Mouse (Mus musculus): ENCODE data around the gene Gm29776.
A peak's percentile ranks its signal among the peaks of the same experiment; 100 is the strongest.

Gm29776 gene

GRCm38 (mm10) chr14:54698733-54699132 lies at the start of gene Gm29776:
Gene Gm29776, minus strand, starts transcription at chr14:54698833.
- no peak for DNase-seq

GRCm38 (mm10) chr14:54746038-54746437 lies 47.4 kb upstream of the Gm29776 start:
- no peak for DNase-seq

- no peak for DNase-seq
These were observed 45.8 kb upstream of the Gm29776 start for GRCm38 (mm10) chr14:54744473-54744872.

- no peak for DNase-seq
These were observed 43.7 kb upstream of the Gm29776 start for GRCm38 (mm10) chr14:54742375-54742774.

- DNase-seq: no peak
These were observed 43.1 kb upstream of the Gm29776 start for GRCm38 (mm10) chr14:54741721-54742120.

GRCm38 (mm10) chr14:54737634-54738033 lies 39.0 kb upstream of the Gm29776 start:
- peak; percentile 44 to 52 for DNase-seq

DNA sequence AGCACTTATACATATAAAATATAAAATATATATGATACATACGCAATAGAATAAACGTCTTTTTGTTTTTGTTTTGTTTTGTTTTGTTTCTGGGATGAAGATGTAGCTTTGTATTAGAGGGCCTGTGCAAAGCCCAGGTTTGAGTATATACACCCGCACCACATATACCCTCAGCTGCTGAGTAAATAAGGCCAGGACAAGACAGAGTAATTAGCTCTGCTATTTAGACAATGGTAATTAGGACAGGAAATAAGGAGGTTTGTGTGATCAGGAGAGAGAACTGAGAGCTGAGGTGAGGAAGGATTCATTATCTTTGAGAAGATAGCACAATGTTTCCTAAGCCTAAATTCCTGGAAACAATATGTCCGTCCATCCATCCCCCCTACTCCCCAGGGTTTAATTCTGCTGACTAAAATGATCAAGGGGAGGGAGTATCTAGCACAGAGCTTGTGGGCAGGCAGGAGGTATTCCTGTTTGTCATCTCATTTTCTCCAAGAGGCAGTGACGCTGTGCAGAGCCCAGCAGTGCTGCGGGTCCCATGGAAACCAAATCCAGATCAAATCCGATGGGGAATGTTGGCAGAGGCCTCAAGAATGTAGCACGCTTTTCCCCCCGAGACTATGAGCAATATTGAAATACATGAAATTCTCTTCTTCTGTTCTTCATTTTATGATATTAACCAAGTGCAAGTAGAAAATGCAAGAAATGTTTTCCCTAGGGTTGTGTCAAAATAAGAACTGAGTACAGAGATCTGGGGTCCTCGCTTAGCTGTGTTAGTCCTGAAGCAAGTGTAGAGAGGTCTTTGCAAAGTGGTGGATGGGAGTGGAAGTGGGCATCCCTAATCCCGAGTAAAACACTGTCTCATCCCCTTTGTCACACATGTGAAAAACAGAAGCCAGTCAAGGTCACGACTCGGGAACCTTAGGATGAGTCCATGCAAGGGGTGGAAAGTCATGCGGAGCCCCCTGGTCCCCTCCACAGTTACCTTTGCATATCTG lies 38.2 kb upstream of the Gm29776 start:
- DNase-seq: no peak

DNA sequence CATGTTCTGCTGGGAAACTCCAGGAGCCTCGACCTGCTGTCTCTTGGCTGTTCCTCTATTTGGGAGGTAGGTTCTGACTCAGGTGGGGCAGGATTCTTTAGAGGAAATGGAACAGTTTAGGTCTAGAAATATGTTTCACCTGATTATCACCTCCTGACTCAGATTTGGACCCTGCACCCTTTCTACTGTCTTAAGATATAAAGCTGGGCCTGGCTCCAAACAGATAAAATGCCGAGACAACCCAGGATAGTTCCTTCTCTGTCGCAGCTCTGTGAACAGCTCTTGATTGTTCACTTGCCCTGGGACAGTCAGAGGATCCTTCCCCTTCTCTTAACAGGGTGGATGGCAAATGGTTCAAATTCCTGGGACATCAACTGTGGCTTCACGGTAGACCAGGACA lies 36.6 kb upstream of the Gm29776 start:
- no peak for DNase-seq

GRCm38 (mm10) chr14:54734004-54734403 lies 35.4 kb upstream of the Gm29776 start:
- no peak for DNase-seq

DNA sequence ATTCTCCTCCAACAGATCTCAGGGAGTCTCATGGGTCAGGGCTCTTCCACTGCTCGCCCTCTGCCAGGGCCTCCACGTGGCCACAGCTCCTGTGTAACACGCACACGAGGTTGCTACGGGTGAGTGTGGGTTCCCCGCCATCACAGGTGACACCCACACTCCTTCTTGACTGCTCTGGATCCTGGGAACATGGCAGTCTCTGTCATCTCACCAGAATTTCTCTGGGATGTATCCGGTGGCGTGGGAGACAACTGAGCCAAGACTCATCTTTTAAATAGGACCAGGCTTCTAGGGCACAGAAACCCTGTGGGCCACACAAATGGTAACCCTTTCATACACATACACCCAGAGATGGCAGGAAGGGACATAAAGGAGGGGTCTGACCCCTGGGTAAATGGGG lies 33.6 kb upstream of the Gm29776 start:
- no peak for DNase-seq

GRCm38 (mm10) chr14:54730305-54730704 lies 31.7 kb upstream of the Gm29776 start:
- peak; percentile 61 to 65 for DNase-seq

- peak; percentile 39 to 42 for DNase-seq
These were observed 30.4 kb upstream of the Gm29776 start for GRCm38 (mm10) chr14:54728823-54729653.

DNA sequence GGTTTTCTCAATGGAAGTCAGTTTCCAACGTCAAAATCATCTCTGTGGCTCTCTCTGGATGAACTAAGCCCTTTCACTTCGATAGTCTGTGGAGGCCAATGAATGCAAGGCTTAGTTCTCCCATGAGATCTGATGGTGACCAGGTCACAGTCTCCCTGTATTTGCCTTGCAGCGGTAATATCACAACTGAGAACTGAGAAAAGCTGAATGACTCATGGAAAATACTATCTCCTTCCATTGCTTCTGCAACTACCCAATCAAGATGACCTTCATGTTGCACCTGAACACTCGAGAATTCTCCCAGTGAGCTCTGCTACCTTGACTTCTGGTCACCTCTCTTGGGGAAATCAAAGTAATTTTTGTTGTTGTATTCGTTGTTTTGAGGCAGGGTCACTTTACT lies 28.9 kb upstream of the Gm29776 start:
- DNase-seq: no peak

GRCm38 (mm10) chr14:54724049-54724448 lies 25.4 kb upstream of the Gm29776 start:
- no peak for DNase-seq

- peak; percentile 55 to 65 for DNase-seq
These were observed 23.1 kb upstream of the Gm29776 start for GRCm38 (mm10) chr14:54721711-54722110.

GRCm38 (mm10) chr14:54720654-54721350 lies 22.2 kb upstream of the Gm29776 start:
- peak; percentile 59 to 61 for DNase-seq

- no peak for DNase-seq
These were observed 21.4 kb upstream of the Gm29776 start for GRCm38 (mm10) chr14:54720041-54720440.

GRCm38 (mm10) chr14:54715402-54715801 lies 16.8 kb upstream of the Gm29776 start:
- DNase-seq: no peak

GRCm38 (mm10) chr14:54714617-54715081 lies 16.0 kb upstream of the Gm29776 start:
- peak in 1 of 2 experiments; percentile 47 for DNase-seq

- DNase-seq: peak; percentile 73 to 90
These were observed 15.5 kb upstream of the Gm29776 start for GRCm38 (mm10) chr14:54714121-54714520.

DNA sequence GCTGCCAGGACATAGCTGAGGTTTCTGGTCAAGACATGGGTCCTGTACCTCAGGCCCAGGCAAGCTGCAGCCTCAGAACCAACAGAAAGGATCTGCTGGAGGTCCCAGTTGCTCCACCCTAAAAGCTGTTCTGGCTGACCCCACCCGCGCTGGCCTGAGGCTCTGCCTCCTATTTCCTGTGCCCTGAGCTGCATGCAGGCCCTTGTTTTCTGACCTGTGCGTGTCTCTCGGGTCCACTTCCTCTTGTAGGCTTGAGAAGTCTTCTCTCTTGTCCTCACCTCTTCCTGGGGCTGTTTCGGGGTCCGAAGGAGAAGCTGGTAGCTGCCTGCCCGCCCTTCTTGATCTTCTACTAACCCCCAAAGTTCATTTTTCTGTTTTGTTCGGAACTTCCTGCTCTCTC lies 14.2 kb upstream of the Gm29776 start:
- DNase-seq: no peak

- DNase-seq: no peak
These were observed 13.4 kb upstream of the Gm29776 start, which contains the start of gene Cebpe for GRCm38 (mm10) chr14:54712074-54712473. Gene Cebpe, minus strand, starts transcription at chr14:54712174.

DNA sequence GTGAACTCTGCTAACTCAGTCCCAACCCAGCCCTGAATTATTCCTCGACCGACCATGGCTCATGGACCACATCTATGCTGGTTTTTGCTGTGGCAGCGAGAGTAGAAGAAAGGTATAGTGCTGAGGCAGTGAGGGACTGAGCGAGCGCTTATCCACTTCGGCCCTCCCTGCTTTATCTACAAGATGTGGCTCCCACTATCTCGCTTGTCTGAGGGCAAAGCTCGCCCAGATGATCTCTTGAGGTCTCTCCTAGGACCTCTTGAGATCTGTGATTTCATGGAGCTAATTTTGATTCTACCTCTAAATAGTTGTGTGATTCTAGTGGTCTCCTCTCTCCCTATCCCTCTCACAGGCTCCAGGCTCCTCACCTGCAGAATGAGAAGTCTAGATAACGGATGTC lies 10.4 kb upstream of the Gm29776 start:
- DNase-seq: no peak

All from cerebellum, postnatal 36 days (tissue).